Mouse (Mus musculus) cerebellum, adult 2 months (tissue): ENCODE results near the gene Klhl28. TPM values are rescaled to one million over a fixed set of nuclear protein-coding genes. Genes with fewer than 3 reads are reported as not detected.

Experiments
- DNase-seq, 2 experiments: peaks; one replicate each; pipeline ENCODE4 v3.0.0; 2021
- H3K27ac ChIP-seq: fragments of 200-500 bp; 2 replicates; pipeline ENCODE4 v1.5.1; 2012; ENCODE audit warnings: low read length, control low read depth, inconsistent platforms; ENCODE audit not compliant: insufficient read depth
- H3K27me3 ChIP-seq: fragments of 200-500 bp; 2 replicates; pipeline ENCODE4 v1.6.1; 2012; ENCODE audit warnings: inconsistent platforms, mild to moderate bottlenecking, low read length, moderate library complexity; ENCODE audit not compliant: control insufficient read depth, insufficient read depth
- H3K4me1 ChIP-seq: fragments of 200-500 bp; 2 replicates; pipeline ENCODE4 v1.6.1; 2011; ENCODE audit warnings: low read length; ENCODE audit not compliant: control insufficient read depth, insufficient read depth
- H3K4me3 ChIP-seq: fragments of 200-500 bp; replicated peaks from 2 replicates; pipeline ENCODE3; 2011; ENCODE audit warnings: mild to moderate bottlenecking, low read depth, low read length, control low read depth; ENCODE audit not compliant: insufficient read depth
- CTCF ChIP-seq: fragments of 200-500 bp; IDR thresholded peaks from 2 replicates; pipeline ENCODE4 v1.5.1; 2011; ENCODE audit warnings: low read depth, mild to moderate bottlenecking, control low read depth, low read length, moderate library complexity, borderline replicate concordance; ENCODE audit not compliant: insufficient read depth
- POLR2A ChIP-seq: fragments of 200-500 bp; IDR thresholded peaks from 2 replicates; pipeline ENCODE4 v1.6.1; 2011; ENCODE audit warnings: low read length, control low read depth, borderline replicate concordance; ENCODE audit not compliant: insufficient read depth
- WGBS: fragments of 180-500 bp; shearing (Covaris S2); methylation state at CpG from one replicate; pipeline ENCODE4 v1.1.7; 2018; 5-methylcytosine and 5-hydroxymethylcytosine counted together
- polyA plus RNA-seq: library from polyadenylated mRNA; depleted of rRNA; stranded (reverse); fragments of >200 nt; gene quantifications from 2 replicates; pipeline ENCODE4 v1.2.3, GENCODE M21; 2012

Klhl28 gene
- polyA plus RNA-seq, 1 experiment, result 11.5 TPM

GRCm38 (mm10) chr12:64967470-64967869, 2.1 kb upstream of the Klhl28 start:
- Histone ChIP-seq H3K4me1 (peaks cover 10% of the 10 kb centered on the region; the same call in 1 of the 2 replicates), H3K4me3 (peak overlapping the region; percentile 75), H3K27ac (0 out of 2 replicates have a peak overlapping the region, but pooled peaks have one; percentile 26), H3K27me3 (no peaks in the 10 kb centered on the region)
- TF ChIP-seq POLR2A (no peak), CTCF (no peak)
- WGBS, result under 1% methylated on average over 9 of the region's 9 CpGs
- peak; percentile 20 to 30 for DNase-seq

- H3K4me3 ChIP-seq, result peak overlapping the region; percentile 75
- 0 out of 2 replicates have a peak overlapping the region, but pooled peaks have one; percentile 45 for H3K27ac ChIP-seq
- peaks cover 7% of the 10 kb centered on the region; the same call in 1 of the 2 replicates for H3K4me1 ChIP-seq
- TF ChIP-seq CTCF (no peak), POLR2A (no peak)
- WGBS, result 1% methylated on average over 19 of the region's 19 CpGs
- DNase-seq, result no peak
- H3K27me3 ChIP-seq, result no peaks in the 10 kb centered on the region
Measured at GRCm38 (mm10) chr12:64966652-64967435, 1.5 kb upstream of the Klhl28 start.

- TF ChIP-seq POLR2A (no peak), CTCF (no peak)
- Histone ChIP-seq H3K27ac (peak overlapping the region; percentile 45), H3K27me3 (no peaks in the 10 kb centered on the region), H3K4me3 (peak overlapping the region; percentile 75), H3K4me1 (peaks cover 7% of the 10 kb centered on the region; the same call in 1 of the 2 replicates)
- peak in 1 of 2 experiments; percentile 47 for DNase-seq
- under 1% methylated on average over 44 of the region's 44 CpGs for WGBS
Measured at GRCm38 (mm10) chr12:64966101-64966631, 832 bp upstream of the Klhl28 start.

DNA sequence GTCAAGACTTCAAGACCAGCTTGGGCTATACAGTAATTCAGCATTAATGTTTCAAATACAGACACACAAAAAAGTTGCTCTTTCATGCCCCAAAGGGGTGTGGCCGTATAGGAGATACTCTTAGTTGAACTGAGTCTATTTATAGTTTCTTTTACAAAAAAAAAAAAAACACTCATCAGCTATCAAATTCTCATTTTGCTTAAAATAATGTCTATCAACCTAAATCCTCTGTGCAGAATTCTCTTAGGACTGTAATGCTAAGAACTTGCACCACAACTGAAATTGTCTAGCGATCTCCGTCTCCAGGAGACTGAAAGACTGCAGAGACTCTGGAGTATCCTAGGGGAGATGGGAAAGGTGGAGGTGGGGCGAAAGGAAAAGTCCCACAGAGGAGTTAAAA, 774 bp downstream of the Klhl28 start:
- H3K27ac ChIP-seq, result no peak overlapping the region
- peak overlapping the region; percentile 93 for H3K4me3 ChIP-seq
- no peaks in the 10 kb centered on the region for H3K27me3 ChIP-seq
- 18% methylated on average over 4 of the region's 4 CpGs for WGBS
- H3K4me1 ChIP-seq, result no peaks in the 10 kb centered on the region
- TF ChIP-seq CTCF (no peak), POLR2A (no peak)
- DNase-seq, result no peak

- 84% methylated on average over 2 of the region's 2 CpGs for WGBS
- Histone ChIP-seq H3K4me3 (no peak overlapping the region), H3K4me1 (no peaks in the 10 kb centered on the region), H3K27me3 (no peaks in the 10 kb centered on the region), H3K27ac (no peak overlapping the region)
- DNase-seq, result no peak
- TF ChIP-seq POLR2A (no peak), CTCF (no peak)
Measured at GRCm38 (mm10) chr12:64937493-64937892, 27.8 kb downstream of the Klhl28 start.

- Histone ChIP-seq H3K4me3 (peak within 1 kb of the TSS; percentile 59), H3K4me1 (no peaks in the 10 kb centered on the region), H3K27me3 (no peaks in the 10 kb centered on the region), H3K27ac (no peak within 1 kb of the TSS)
- peak; percentile 94 to 97 for DNase-seq
- WGBS, result under 1% methylated on average over 88 of the region's 93 CpGs
- TF ChIP-seq POLR2A (0 out of 2 replicates have a peak, but pooled peaks have one; percentile 36), CTCF (no peak)
Measured at GRCm38 (mm10) chr12:64917578-64918471, 47.5 kb downstream of the Klhl28 start, which contains the start of gene Gm527. Gene Gm527, plus strand, starts transcription at chr12:64917906.

- H3K27me3 ChIP-seq, result no peaks in the 10 kb centered on the region
- no peak for TF ChIP-seq CTCF
- TF ChIP-seq POLR2A, result no peak
- H3K27ac ChIP-seq, result no peak overlapping the region
- H3K4me3 ChIP-seq, result no peak overlapping the region
- H3K4me1 ChIP-seq, result no peaks in the 10 kb centered on the region
- no peak for DNase-seq
Measured at GRCm38 (mm10) chr12:64916735-64917134, 48.6 kb downstream of the Klhl28 start.
